Mouse (Mus musculus): ENCODE measurements around the gene Iqgap2. TPM values are rescaled to one million over a fixed set of nuclear protein-coding genes. Genes with fewer than 3 reads are reported as not detected.

Gene Iqgap2
- polyA plus RNA-seq, 1 experiment from 2014 or later = 18.4 TPM

GRCm38 (mm10) chr13:95844950-95845349 is 46.8 kb downstream of the Iqgap2 start:
- Histone ChIP-seq H3K27me3 (ENCODE audit: control insufficient read depth, insufficient read depth, low read length) (no peaks in the 10 kb centered on the region), H3K27ac (ENCODE audit: low read length) (no peak overlapping the region), H3K4me3 (replicated peaks; ENCODE audit: low read length) (no peak overlapping the region), H3K4me1 (ENCODE audit: control insufficient read depth, insufficient read depth, low read length) (no peaks in the 10 kb centered on the region), H3K9ac (ENCODE audit: low read length) (no peak overlapping the region), H3K36me3 (ENCODE audit: control insufficient read depth, insufficient read depth, low read length) (no peaks in the 10 kb centered on the region), H3K4me2 (ENCODE audit: low read depth, low read length) (no peak overlapping the region), H3K9me3 (replicated peaks; ENCODE audit: control insufficient read depth, low read length) (no peaks in the 10 kb centered on the region)
- WGBS = 81% methylated on average over 3 of the region's 3 CpGs
- ATAC-seq (ENCODE audit: insufficient read depth, low FRiP score) = no peak

DNA sequence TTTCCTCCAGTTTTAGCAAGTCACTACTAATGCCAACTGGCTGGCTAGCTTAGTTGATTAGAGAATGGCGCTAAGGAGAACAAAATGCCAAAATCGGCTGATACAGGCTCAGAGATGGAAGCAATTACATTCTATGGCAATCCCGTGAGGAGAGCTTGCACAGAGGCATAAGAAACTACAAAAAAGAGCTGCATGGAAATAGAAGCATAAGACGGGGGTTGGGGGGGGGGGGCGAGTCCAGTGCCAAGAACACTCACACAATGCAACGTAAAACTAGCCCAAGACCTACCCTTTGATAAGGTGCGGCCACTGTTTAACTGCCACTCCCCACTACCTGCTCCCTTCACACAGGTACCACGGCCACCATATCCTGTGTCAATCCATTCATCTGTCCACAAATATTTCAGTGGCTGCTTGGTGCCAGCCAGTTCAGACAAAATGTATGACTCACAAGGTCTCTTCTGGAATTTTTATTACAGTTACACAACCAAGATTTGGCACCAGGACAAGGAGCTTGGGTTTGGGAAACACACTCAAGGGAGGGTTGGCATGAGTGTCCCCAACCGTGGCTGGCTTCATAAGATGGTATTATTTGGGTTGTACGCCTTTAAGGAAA is 48.2 kb downstream of the Iqgap2 start:
- no peak overlapping the region for H3K9ac ChIP-seq (ENCODE audit: low read length)
- ATAC-seq (ENCODE audit: insufficient read depth, low FRiP score) = peak; percentile 85
- H3K4me3 ChIP-seq (replicated peaks; ENCODE audit: low read length) = no peak overlapping the region
- H3K36me3 ChIP-seq (ENCODE audit: control insufficient read depth, insufficient read depth, low read length) = no peaks in the 10 kb centered on the region
- H3K4me2 ChIP-seq (ENCODE audit: low read depth, low read length) = no peak overlapping the region
- H3K27me3 ChIP-seq (ENCODE audit: control insufficient read depth, insufficient read depth, low read length) = no peaks in the 10 kb centered on the region
- H3K9me3 ChIP-seq (replicated peaks; ENCODE audit: control insufficient read depth, low read length) = no peaks in the 10 kb centered on the region
- 82% methylated on average over 10 of the region's 10 CpGs for whole genome bisulfite sequencing
- H3K4me1 ChIP-seq (ENCODE audit: control insufficient read depth, insufficient read depth, low read length) = no peaks in the 10 kb centered on the region
- H3K27ac ChIP-seq (ENCODE audit: low read length) = no peak overlapping the region

DNA sequence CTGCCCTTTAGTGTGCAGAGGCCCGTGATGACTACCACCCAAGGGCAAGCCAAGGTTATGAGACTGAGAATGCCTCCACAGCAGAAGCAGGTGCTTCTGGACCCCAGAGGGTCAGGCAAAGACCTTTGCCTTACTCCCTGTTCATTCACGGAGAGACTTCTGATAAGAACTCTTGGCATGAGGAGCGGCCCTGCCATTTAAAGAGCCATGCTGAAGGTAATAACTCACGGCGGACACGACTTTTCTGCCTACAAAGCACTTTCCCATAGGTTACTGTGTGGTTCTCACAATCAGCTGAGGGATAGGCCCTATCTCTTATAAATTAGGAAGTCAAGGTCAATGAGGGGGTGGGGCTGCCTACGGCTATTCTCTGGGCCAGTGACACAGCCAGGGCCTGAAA is 48.9 kb downstream of the Iqgap2 start:
- 60% methylated on average over 7 of the region's 7 CpGs for WGBS
- peak; percentile 64; the same call in 1 of the 2 replicates for ATAC-seq (ENCODE audit: insufficient read depth, low FRiP score)
- peak overlapping the region; percentile 58; the same call in 1 of the 2 replicates for H3K27ac ChIP-seq (ENCODE audit: low read length)

GRCm38 (mm10) chr13:95841946-95842345 is 49.8 kb downstream of the Iqgap2 start:
- Histone ChIP-seq H3K4me3 (replicated peaks; ENCODE audit: low read length) (no peak overlapping the region), H3K27ac (ENCODE audit: low read length) (no peak overlapping the region), H3K4me1 (ENCODE audit: control insufficient read depth, insufficient read depth, low read length) (no peaks in the 10 kb centered on the region), H3K27me3 (ENCODE audit: control insufficient read depth, insufficient read depth, low read length) (no peaks in the 10 kb centered on the region), H3K36me3 (ENCODE audit: control insufficient read depth, insufficient read depth, low read length) (no peaks in the 10 kb centered on the region), H3K4me2 (ENCODE audit: low read depth, low read length) (no peak overlapping the region), H3K9me3 (replicated peaks; ENCODE audit: control insufficient read depth, low read length) (no peaks in the 10 kb centered on the region), H3K9ac (ENCODE audit: low read length) (no peak overlapping the region)
- ATAC-seq (ENCODE audit: insufficient read depth, low FRiP score) = no peak
- WGBS = 82% methylated on average over 1 of the region's 1 CpGs

More for the DNA sequence above, 48.9 kb downstream of the Iqgap2 start:
- Histone ChIP-seq H3K9ac (ENCODE audit: low read length) (no peak overlapping the region), H3K4me2 (ENCODE audit: low read depth, low read length) (no peak overlapping the region), H3K4me3 (replicated peaks; ENCODE audit: low read length) (no peak overlapping the region), H3K9me3 (replicated peaks; ENCODE audit: control insufficient read depth, low read length) (no peaks in the 10 kb centered on the region), H3K4me1 (ENCODE audit: control insufficient read depth, insufficient read depth, low read length) (no peaks in the 10 kb centered on the region), H3K27me3 (ENCODE audit: control insufficient read depth, insufficient read depth, low read length) (no peaks in the 10 kb centered on the region), H3K36me3 (ENCODE audit: control insufficient read depth, insufficient read depth, low read length) (no peaks in the 10 kb centered on the region)

DNA sequence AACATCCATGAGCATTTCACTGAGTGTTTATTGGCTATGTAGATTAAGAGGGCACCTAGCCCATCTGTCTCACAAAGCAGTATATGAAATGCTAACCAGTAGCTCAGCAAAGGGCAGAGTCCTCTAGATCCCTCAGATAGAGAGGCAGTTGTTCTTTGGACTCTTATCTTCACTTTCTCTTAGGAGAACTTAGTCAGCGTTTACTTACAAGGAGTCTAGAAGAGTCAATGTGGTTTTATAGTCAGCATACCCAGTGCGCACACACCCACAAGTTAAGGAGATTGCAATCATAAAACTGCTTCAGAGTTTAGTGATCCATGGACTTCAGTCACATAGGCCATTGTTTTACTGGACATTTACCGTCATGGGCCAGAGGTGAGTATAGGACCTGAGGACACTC is 54.8 kb downstream of the Iqgap2 start:
- Histone ChIP-seq H3K4me1 (ENCODE audit: control insufficient read depth, insufficient read depth, low read length) (no peaks in the 10 kb centered on the region), H3K36me3 (ENCODE audit: control insufficient read depth, insufficient read depth, low read length) (no peaks in the 10 kb centered on the region), H3K9ac (ENCODE audit: low read length) (no peak overlapping the region), H3K27ac (ENCODE audit: low read length) (peak overlapping the region; percentile 32), H3K4me3 (replicated peaks; ENCODE audit: low read length) (no peak overlapping the region), H3K9me3 (replicated peaks; ENCODE audit: control insufficient read depth, low read length) (no peaks in the 10 kb centered on the region), H3K4me2 (ENCODE audit: low read depth, low read length) (no peak overlapping the region), H3K27me3 (ENCODE audit: control insufficient read depth, insufficient read depth, low read length) (no peaks in the 10 kb centered on the region)
- ATAC-seq (ENCODE audit: insufficient read depth, low FRiP score) = peak; percentile 86; the same call in 1 of the 2 replicates
- 71% methylated on average over 3 of the region's 3 CpGs for WGBS

DNA sequence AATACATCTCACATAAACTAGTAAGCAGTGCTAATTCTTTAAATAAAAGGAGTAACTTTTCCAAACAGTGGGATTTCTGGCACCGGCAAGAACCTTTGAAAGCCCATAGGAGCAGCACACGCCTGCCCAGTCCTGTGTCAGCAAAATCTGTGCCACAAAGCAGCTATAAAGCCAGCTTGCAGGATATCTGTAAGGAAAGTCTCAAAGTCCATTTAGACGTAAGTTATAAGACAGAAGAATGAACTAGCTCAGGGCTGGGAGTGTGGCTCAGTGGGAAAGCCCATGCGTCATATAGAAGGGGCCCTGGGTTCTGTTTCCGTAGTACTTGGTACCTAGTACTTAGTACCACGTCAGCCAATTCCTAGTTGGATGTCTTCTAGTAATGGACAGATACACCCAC is 58.2 kb downstream of the Iqgap2 start:
- WGBS = 71% methylated on average over 6 of the region's 6 CpGs
- no peak overlapping the region for H3K9ac ChIP-seq (ENCODE audit: low read length)
- H3K36me3 ChIP-seq (ENCODE audit: control insufficient read depth, insufficient read depth, low read length) = no peaks in the 10 kb centered on the region
- no peak overlapping the region for H3K4me3 ChIP-seq (replicated peaks; ENCODE audit: low read length)
- H3K27me3 ChIP-seq (ENCODE audit: control insufficient read depth, insufficient read depth, low read length) = no peaks in the 10 kb centered on the region
- peak overlapping the region; percentile 6; the same call in 1 of the 2 replicates for H3K27ac ChIP-seq (ENCODE audit: low read length)
- peak; percentile 25; the same call in 1 of the 2 replicates for ATAC-seq (ENCODE audit: insufficient read depth, low FRiP score)
- no peaks in the 10 kb centered on the region for H3K4me1 ChIP-seq (ENCODE audit: control insufficient read depth, insufficient read depth, low read length)
- H3K4me2 ChIP-seq (ENCODE audit: low read depth, low read length) = no peak overlapping the region
- no peaks in the 10 kb centered on the region for H3K9me3 ChIP-seq (replicated peaks; ENCODE audit: control insufficient read depth, low read length)

DNA sequence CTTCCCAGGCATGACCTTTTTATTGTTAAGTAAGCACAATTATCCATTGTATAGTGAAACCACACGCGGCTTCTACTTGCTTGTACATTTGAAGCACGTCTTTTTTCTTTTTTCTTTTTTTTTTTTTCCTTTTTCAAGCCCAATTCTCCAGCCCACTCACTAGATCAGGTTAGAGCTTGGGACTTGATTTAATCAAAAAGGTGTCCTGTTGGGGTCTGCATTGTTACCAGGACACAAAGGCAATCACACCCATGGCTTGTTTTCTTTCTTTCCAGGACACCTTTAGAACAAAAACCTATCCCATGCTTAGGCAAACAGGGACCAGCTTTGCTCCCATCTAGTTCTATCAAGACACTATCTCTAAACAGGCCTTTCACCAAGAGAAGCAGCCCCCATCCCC is 59.0 kb downstream of the Iqgap2 start:
- H3K9ac ChIP-seq (ENCODE audit: low read length) = no peak overlapping the region
- H3K27me3 ChIP-seq (ENCODE audit: control insufficient read depth, insufficient read depth, low read length) = no peaks in the 10 kb centered on the region
- H3K4me2 ChIP-seq (ENCODE audit: low read depth, low read length) = no peak overlapping the region
- H3K9me3 ChIP-seq (replicated peaks; ENCODE audit: control insufficient read depth, low read length) = no peaks in the 10 kb centered on the region
- no peak overlapping the region for H3K4me3 ChIP-seq (replicated peaks; ENCODE audit: low read length)
- peak overlapping the region; percentile 38; the same call in 1 of the 2 replicates for H3K27ac ChIP-seq (ENCODE audit: low read length)
- 56% methylated on average over 3 of the region's 3 CpGs for WGBS
- ATAC-seq (ENCODE audit: insufficient read depth, low FRiP score) = no peak
- no peaks in the 10 kb centered on the region for H3K36me3 ChIP-seq (ENCODE audit: control insufficient read depth, insufficient read depth, low read length)
- H3K4me1 ChIP-seq (ENCODE audit: control insufficient read depth, insufficient read depth, low read length) = no peaks in the 10 kb centered on the region

DNA sequence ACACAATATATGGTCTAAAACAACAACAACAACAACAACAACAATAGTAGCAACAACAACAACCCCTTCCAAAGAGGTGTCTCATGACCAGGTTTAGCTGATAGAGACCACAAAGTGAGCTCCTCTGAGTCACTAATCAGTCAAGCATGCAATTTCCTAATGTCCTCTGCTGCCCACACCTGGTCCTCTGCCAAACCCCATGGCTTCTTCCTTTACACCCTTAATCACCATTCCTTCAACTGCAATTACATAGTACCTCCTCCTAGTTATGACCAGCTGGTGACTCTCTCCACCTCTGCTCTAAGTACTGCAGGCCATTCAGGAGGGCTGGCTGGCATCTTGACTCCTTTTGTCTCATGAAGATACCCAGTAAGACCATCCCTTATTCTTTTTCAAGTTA is 60.0 kb downstream of the Iqgap2 start:
- ATAC-seq (ENCODE audit: insufficient read depth, low FRiP score) = no peak
- Histone ChIP-seq H3K4me2 (ENCODE audit: low read depth, low read length) (no peak overlapping the region), H3K27ac (ENCODE audit: low read length) (no peak overlapping the region)

GRCm38 (mm10) chr13:95829431-95830171 is 62.1 kb downstream of the Iqgap2 start:
- H3K9ac ChIP-seq (ENCODE audit: low read length) = no peak overlapping the region
- whole genome bisulfite sequencing = 74% methylated on average over 7 of the region's 7 CpGs
- H3K9me3 ChIP-seq (replicated peaks; ENCODE audit: control insufficient read depth, low read length) = no peaks in the 10 kb centered on the region
- no peak overlapping the region for H3K4me3 ChIP-seq (replicated peaks; ENCODE audit: low read length)
- peaks cover 3% of the 10 kb centered on the region for H3K4me1 ChIP-seq (ENCODE audit: control insufficient read depth, insufficient read depth, low read length)
- peak; percentile 89 for ATAC-seq (ENCODE audit: insufficient read depth, low FRiP score)
- H3K27me3 ChIP-seq (ENCODE audit: control insufficient read depth, insufficient read depth, low read length) = no peaks in the 10 kb centered on the region
- H3K36me3 ChIP-seq (ENCODE audit: control insufficient read depth, insufficient read depth, low read length) = no peaks in the 10 kb centered on the region
- no peak overlapping the region for H3K4me2 ChIP-seq (ENCODE audit: low read depth, low read length)
- H3K27ac ChIP-seq (ENCODE audit: low read length) = no peak overlapping the region

More for the DNA sequence above, 60.0 kb downstream of the Iqgap2 start:
- no peaks in the 10 kb centered on the region for H3K36me3 ChIP-seq (ENCODE audit: control insufficient read depth, insufficient read depth, low read length)
- no peak overlapping the region for H3K9ac ChIP-seq (ENCODE audit: low read length)
- no peaks in the 10 kb centered on the region for H3K27me3 ChIP-seq (ENCODE audit: control insufficient read depth, insufficient read depth, low read length)
- H3K4me3 ChIP-seq (replicated peaks; ENCODE audit: low read length) = no peak overlapping the region
- H3K4me1 ChIP-seq (ENCODE audit: control insufficient read depth, insufficient read depth, low read length) = no peaks in the 10 kb centered on the region; the same call in 1 of the 2 replicates
- H3K9me3 ChIP-seq (replicated peaks; ENCODE audit: control insufficient read depth, low read length) = no peaks in the 10 kb centered on the region

All from stomach, embryonic 16.5 days (tissue).